Mouse (Mus musculus) spleen, adult 2 months (tissue): ENCODE results near the gene Plcl1.

Experiments
- CTCF ChIP-seq: fragments of 200-500 bp; IDR thresholded peaks from 2 replicates; pipeline ENCODE4 v1.5.1; 2011; ENCODE audit warnings: mild to moderate bottlenecking, inconsistent platforms; ENCODE audit not compliant: insufficient read depth, insufficient read length, insufficient replicate concordance; ENCODE audit errors: extremely low read depth
- POLR2A ChIP-seq: fragments of 200-500 bp; IDR thresholded peaks from 2 replicates; pipeline ENCODE4 v1.6.1; 2011; ENCODE audit warnings: low read depth, low read length, inconsistent platforms

DNA sequence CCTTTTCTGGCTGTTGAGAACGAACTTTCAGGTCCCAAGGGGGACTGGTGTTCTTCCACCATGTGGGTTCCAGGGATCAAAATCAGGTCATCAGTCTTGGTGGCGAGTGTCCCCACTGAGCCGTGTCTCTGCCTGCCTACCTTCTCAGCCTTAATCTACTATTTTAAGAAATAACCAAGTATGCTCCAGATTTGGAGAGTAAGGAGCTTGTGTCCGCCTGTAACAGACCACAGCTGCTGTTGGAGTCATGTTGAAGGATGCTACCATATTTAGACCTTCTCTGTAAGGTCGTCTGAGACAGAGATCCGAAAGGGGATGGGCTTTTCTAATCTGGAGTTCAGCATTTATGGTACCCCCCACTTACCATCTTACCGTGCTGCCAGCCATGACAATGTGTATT lies 152.2 kb downstream of the Plcl1 start:
- no peak for TF ChIP-seq POLR2A
- TF ChIP-seq CTCF, result no peak
